Mouse (Mus musculus) CH12.LX (cell line): Measurements from ENCODE around the gene Paf1.

Experiments used
- E2F4 ChIP-seq: IDR thresholded peaks from 2 replicates; pipeline ENCODE4 v1.6.1; 2011; ENCODE audit warnings: low read depth, low read length, improper control_type of control experiment; ENCODE audit not compliant: insufficient replicate concordance
- EP300 ChIP-seq: IDR thresholded peaks from 2 replicates; pipeline ENCODE4 v1.6.1; 2011; ENCODE audit warnings: low read length, improper control_type of control experiment
- JUN ChIP-seq: IDR thresholded peaks from 2 replicates; pipeline ENCODE4 v1.6.1; 2011; ENCODE audit warnings: low read depth, mild to moderate bottlenecking, low read length, improper control_type of control experiment, moderate library complexity; ENCODE audit not compliant: insufficient read depth
- KAT2A ChIP-seq: IDR thresholded peaks from 2 replicates; pipeline ENCODE4 v1.6.1; 2012; ENCODE audit warnings: low read length, improper control_type of control experiment, inconsistent platforms; ENCODE audit not compliant: insufficient replicate concordance
- POLR2A ChIP-seq: IDR thresholded peaks from 2 replicates; pipeline ENCODE4 v1.6.1; 2011; ENCODE audit warnings: low read depth, mild to moderate bottlenecking, improper control_type of control experiment, low read length
- TCF12 ChIP-seq: IDR thresholded peaks from 2 replicates; pipeline ENCODE4 v1.6.1; 2014; ENCODE audit warnings: low read depth, mild to moderate bottlenecking, inconsistent platforms, low read length, improper control_type of control experiment
- UBTF ChIP-seq: IDR thresholded peaks from 2 replicates; pipeline ENCODE4 v1.6.1; 2012; ENCODE audit warnings: low read depth, mild to moderate bottlenecking, inconsistent platforms, low read length, improper control_type of control experiment, moderate library complexity

- TF ChIP-seq EP300 = no peak
- TF ChIP-seq UBTF = no peak
- no peak for TF ChIP-seq JUN
- TF ChIP-seq TCF12 = no peak
- TF ChIP-seq POLR2A = no peak
- no peak for TF ChIP-seq E2F4
- no peak for TF ChIP-seq KAT2A
Observed at GRCm38 (mm10) chr7:28418096-28418670, 25.4 kb downstream of the Paf1 start.
